Mouse (Mus musculus) lung, postnatal 0 days (tissue): ENCODE measurements around the gene Gm27021.

Experiments used
- CTCF ChIP-seq: IDR thresholded peaks from 2 replicates; pipeline ENCODE4 v1.5.1; 2016; ENCODE audit warnings: antibody characterized with exemption, mild to moderate bottlenecking
- EP300 ChIP-seq: IDR thresholded peaks from 2 replicates; pipeline ENCODE4 v1.6.1; 2016; ENCODE audit warnings: antibody characterized with exemption, mild to moderate bottlenecking, control low read depth

- TF ChIP-seq EP300 = no peak
- TF ChIP-seq CTCF = peak; percentile 92
Observed at GRCm38 (mm10) chr8:120607885-120608284, 60.0 kb downstream of the Gm27021 start.
